Mouse (Mus musculus) gastrocnemius, adult 18-20 months (tissue): ENCODE data around the gene Mettl24. TPM values are rescaled to one million over a fixed set of nuclear protein-coding genes. Genes with fewer than 3 reads are reported as not detected.
"Not testable (repeated sequence)": the region's sequence is repeated elsewhere in the genome, so short reads cannot be mapped to it uniquely, and the experiment has no call there.

Experiments used
- DNase-seq: peaks from one replicate; pipeline ENCODE4 v3.0.0; 2021; ENCODE audit warnings: low spot score
- total RNA-seq, 2 experiments: library from RNA; stranded (reverse); gene quantifications; 2 replicates each; pipeline ENCODE4 v1.2.3; 2021

Gene Mettl24
- total RNA-seq, 2 experiments from 2014 or later: 0.14 to 0.66 TPM

DNA sequence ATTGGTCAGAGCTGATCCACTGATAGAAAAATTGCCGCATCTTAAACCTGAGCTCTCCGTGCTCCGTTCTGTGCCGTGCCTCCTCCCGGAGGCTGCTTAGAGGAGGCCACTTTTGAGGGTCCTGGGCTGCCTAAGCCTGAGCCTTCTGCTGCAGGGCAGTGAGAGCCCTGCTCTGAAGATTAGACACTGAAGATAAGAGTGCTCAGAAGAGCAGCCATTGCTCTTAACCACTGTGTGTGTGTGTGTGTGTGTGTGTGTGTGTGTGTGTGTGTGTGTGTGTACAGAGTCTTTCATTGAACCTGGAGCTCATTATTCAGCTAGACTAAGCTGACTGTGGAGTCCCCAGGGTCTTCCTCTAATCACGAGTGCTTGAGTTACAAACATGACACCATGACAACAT is 53.1 kb downstream of the Mettl24 start:
- DNase-seq: no peak

DNA sequence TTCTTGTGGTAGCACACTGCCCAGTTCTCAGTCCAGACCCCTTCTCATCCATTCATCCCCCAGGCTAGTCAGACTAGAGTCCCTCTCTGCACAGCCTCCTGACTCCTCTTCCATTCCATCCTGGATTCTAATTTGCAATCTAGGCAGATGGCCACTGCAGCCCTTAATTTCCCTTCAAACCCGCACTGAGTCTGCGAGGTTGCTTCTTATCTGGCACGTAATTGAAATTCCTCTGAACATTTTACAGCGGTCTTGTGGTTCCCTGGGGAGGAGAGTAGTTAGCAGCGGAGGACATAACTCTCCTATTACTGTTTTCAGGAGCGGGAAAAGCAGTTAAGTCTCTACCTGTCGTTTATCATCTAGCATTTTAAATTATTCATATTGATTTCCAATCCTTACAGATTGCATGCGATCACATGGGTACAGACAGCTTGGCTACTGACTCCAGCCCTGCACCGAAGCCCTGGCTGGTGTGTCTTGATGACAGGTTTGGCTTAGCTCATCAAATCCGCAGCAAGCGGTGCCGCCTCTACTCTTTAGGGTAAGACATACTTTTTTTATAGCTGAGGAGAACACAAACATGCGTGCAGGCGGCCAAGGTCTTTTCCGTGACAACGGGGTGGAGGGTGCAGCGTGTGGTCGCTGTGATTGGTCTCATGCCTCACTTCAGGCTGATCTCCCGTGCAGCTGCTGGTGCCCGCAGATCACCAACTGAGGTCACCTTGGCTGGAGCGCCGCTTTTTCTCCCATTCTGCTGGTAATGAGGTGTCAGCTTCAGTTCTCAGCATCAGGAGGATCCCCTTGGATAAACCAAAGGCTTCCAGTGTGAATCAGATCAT is 54.4 kb downstream of the Mettl24 start:
- DNase-seq: no peak

DNA sequence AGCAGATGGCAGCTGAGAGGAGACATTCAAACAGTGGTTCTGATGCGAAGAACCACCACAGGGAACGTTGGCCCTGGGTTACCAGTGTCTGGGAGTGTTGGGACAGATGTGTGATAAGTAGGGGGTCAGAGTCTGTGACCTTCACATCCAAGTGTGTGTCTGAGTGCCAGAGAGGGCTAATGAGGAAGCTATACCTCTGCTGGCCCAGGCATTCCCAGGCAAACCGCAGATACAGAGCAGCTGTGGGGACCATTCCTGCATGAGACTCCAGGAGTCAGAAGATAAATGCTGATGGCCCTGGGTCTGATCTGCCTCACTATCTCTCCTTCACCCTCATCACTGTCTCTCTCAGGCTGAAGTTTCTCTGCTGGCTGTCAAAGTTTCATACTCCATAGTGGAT is 57.6 kb downstream of the Mettl24 start:
- DNase-seq: no peak

DNA sequence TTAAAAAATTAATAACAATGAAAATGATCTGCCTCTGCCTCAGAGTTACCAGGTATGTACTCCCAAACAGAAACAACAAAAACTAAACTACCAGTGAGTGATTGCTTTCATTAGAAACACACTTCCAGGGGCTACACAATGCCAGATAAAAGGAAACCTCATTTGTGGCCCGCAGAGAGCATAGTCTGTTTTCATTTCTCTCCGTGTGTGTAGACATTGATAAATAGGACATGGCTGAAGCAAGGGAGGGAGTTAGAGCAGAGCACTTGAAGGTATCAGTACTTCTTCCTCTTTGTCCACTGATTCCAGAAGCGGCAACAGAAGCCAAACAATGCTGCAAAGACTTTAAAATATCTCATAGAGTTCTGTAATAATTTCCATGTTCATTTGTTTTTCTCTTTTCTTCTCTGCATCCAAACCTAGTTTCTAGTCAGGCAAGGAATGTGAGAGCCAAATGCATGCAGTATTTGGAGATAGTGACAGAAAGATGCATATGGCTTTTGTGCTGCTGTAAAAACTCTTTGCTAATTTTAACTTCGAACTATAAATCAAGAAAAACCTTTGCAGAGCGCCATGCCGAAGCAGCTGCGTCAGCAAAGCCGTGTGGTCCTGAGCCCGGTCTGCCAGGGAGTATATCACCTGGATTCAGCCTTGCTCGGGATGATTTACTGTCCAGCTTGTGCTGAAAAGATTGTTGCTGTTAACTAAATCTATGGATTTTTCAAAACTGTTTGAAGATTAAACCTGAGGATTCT is 67.4 kb downstream of the Mettl24 start:
- DNase-seq: no peak

DNA sequence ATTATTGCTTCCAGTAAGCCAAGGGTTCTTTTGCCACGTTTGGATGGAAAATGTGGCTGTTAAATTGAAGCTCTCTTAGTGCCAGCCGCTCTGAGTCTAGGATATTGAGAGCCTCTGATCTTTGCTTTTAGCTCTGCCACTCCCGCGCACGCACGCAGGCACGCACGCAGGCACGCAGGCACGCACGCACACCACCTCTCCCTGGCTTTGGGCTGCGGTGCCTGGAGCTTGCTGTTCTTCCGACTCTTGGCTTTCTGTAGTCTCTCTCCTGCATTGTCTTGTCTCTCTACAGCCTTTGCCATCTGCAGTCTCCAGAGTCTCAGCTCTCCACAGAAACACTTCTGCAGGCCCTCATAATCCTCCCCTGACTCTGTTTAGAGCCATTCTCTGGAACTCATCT is 68.1 kb downstream of the Mettl24 start:
- no peak for DNase-seq

DNA sequence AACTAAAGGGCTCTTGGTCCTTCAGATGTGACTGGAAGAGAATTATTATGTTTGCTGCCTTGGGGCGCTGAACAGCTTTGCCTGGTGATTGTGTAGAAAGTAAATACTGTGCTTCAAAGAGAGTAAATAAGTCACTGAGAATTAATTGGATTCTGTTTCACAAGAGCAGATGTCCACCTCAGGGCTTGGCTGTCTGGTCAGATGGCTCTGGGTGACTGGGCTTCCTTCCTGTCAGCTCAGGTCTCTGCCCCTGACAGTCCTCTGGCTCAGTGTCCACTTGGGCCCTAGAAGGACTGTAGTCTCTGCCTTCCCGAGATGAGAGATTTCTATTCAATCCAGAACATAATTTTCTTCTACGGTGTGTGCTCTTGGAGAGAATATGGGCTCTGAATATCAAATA is 70.0 kb downstream of the Mettl24 start:
- no peak for DNase-seq

DNA sequence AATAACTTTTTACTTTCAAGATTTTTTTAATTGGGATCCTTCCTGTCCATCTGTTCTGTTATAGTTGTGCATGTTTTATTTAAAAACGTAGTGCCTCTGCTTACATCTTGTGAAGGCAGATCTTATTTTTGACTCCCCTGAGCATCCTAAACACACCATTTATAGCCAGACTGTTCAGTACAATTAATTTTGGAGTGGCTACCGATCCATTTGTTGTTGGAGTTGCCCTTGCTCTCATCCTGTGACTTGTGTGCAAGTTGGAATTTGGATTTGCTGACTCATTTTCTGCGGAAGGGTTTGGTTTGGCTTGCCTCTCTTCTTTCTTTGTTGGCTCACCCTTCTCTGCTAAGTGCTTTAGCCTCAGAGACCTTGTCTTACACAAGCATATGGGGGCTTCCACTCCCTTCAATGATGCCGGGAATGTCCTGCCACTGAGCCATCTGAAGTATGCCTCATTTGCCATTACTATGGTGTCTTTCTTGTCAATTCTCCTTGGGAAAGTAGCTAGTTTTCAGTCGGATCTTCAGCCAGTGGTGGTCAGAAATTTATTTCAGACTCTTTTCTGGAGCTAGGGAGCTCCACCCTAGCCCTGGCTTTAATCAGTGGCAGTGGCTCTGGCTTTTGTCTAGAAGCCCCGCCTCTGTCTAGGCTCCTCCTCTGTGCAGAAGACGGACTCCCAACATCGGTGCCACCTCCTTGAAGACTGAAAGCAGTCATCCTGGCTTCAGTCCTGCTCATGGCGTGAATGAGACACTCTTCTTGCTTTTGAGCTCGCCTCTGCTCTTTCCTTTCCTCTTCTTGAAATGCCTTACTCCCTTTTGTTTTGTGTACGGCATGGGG is 75.3 kb downstream of the Mettl24 start:
- peak; percentile 22 for DNase-seq

DNA sequence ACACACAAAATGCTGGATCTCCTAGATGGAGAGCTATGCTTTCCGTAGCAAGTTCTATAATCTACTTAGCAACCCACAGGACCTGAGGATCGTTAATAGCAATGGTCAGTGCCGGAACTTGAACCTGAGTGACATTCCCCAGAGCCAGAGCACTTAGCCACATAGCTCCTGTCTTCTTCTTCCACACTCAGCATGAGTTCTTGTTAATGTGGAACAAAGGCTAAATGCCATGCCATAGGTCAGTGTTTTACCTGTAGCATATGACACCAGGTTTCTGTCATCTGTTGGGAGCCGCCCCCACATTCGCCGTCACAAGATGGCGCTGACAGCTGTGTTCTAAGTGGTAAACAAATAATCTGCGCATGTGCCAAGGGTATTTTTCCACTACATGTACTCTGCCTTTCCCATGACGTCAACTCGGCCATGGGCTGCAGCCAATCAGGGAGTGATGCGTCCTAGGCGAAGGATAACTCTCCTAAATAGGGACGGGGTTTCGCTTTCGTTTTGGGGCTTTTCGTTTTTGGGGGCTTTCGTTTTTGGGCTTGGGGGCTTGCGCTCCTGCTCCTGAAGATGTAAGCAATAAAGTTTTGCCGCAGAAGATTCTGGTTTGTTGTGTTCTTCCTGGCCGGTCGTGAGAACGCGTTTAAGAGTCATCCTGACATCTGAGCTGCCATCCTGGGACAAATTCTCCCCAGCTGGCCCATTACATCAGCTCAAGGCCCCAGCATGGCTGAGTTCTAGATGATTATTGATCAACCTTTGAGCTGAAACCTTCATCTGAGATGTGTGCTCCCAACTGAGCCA is 76.5 kb downstream of the Mettl24 start:
- not testable (repeated sequence) for DNase-seq

DNA sequence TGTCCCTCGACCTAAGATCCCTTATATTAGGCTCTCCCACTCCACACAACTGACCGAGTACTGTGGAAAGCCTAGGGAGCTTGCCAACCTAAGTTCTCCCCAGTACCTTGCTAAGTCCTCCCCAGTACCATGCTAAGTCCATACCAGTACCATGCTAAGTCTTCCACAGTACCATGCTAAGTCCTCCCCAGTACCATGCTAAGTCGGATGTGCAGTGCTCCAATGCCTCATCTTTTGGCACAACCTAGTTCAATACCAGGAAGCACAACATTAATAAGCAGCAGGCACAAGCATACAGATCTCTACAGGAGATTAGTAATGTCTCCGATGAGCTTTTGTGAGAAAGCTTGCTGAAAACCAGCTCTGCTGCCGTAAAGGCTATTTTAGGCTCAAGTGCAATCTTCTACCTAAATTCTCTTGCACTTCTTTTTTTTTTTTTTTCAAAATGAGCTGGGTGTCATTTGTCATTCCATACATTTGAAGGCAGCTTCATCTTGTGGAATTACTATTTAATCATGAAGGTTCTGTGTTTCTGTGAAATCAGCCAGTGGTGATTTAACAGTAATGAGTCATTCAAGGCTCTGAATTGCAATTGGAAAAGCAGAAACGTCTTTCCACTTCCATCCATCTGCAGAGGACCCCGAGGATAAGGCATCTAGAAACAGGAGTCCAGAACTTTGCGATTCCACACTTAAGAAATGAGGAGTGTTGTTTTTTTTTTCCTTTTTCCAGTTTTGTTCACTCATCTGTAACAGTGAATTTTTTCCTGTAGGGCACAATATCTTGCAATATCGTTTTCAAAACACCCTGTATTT is 77.3 kb downstream of the Mettl24 start:
- DNase-seq: no peak

DNA sequence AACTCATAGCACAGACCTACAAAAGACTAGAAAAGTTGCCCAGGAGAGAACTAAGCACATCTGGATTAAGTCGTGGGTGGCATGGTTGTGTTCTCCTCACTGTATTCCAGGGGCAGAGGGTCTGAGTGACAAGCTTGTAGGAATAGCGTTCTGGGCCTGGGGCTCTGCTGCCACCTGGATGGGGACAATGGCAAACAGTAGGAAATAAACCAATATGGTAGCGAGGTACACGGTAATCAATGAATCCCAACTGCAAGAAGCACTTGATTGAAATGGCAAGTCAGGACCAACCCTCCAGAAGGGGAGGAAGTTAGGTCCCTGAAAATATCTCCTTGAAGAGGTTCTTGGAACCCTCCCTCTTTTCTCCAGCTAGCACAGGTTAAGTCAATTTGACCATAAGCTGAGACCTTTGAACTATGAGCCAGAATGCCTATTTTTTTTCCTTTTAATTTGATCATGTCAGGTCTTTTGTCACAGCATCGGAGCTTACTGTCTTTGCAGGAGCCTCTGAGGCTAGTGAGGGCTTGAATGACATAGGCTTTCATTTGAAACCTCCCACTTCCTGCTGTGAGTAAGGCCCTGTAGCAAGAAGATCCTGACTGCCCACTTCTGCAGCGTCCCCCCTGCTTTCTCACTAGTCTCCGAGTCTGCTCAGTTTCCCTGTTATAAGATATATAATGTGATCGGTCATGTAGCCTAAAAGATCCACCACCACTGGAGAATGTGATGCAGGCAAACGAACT is 78.1 kb downstream of the Mettl24 start:
- no peak for DNase-seq

DNA sequence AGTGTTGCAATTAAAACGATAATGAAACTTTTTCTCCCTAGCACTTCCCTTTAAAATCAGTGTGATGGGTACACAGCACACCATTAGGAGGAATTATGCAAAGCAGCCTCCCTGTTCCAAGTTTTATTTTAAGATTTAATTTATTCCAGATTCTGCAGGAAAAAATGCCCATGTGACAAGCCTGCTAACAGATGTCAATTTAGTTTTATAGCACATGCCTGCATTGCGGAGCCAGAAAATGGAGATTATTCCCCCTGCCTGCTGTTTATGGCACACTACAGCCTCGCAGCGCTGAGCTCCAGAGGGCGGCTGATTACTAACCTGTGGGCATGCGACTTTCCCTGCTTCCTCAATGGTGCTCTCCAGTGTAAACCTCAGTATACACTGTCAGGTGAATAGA is 79.5 kb downstream of the Mettl24 start:
- no peak for DNase-seq

DNA sequence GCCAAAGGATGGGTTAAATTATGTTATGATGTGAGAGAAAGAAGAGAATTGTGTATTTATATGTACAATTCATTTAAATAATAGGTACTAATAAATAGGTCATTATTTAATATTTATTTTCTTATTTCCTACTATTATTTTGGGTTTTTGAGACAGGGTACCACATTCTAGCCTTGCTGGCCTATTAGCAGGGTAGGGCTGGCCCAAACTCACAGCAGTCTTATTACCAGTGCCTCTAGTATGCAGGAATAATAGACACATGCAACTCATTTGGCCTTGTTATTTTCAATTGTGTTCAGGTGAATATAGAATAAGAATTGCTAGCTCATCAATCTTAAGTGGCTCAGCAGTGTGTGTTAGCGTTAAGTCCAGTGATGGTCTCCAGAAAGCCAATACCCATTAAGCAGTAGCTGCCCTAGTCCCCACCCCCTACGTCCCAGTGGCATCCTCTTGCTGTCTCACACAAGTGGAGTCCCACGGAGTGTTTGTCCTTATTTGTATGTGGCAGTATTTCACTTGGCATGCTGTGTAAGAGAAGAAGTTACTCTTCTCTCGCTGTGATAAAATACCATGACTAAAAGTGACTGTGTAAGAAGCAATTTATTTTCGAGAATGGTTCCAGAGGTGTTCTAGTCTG is 80.1 kb downstream of the Mettl24 start:
- no peak for DNase-seq

DNA sequence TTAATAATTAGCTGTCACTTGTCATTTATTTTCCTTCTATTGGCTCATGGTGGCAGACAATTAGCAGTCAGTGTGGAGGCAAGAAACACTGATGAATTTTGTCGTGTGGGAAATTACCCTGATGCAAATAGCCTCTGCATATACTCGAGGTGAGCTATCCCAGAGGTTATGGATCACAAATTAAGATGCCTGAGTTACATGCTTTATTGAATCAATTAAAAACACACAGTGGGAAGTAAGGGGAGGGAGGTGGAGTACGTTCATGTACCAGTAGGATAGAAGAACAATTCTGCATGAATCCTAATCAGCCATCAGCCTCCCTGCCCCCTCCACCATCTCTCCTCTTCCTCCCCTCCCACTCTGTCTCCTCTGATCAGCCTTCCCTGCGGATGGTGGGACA is 89.2 kb downstream of the Mettl24 start:
- no peak for DNase-seq

DNA sequence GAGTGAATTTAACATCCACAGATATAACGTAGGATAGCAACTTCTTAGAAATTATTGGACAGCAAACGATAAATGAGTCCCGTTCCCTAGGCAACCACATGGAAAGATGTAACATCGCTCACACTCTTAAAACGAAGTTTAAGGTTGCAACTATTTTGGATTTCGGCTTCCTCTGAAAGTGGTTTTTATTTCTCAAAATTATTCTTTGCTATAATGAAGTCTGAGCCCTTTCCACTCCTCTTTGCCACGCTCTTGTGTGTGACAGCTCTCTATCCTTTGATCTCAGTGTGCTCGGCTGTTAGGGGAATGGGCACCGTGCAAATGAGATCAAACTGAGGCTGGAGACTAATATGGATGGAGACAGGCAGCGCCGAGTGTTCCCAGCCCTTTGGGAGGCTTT is 92.1 kb downstream of the Mettl24 start:
- DNase-seq: no peak

DNA sequence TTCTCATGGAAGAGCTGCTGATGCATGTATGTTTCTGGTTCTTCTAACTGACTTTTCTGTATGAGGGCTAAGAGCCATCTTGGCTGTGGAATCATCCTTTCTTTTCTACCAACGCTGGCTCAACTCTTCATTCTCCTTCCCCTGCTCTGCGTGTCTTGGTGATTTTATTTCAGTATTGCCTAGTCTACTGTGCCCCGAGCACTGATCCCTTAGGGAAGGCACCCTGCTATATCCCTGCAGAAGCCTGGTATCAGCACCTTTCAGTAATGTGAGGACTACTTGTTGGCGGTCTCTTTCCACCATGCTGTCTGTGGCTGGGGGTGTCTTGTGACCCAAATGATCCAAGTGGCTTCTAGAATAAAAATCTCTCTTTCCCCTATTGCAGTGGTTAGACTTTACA is 92.6 kb downstream of the Mettl24 start:
- DNase-seq: no peak

DNA sequence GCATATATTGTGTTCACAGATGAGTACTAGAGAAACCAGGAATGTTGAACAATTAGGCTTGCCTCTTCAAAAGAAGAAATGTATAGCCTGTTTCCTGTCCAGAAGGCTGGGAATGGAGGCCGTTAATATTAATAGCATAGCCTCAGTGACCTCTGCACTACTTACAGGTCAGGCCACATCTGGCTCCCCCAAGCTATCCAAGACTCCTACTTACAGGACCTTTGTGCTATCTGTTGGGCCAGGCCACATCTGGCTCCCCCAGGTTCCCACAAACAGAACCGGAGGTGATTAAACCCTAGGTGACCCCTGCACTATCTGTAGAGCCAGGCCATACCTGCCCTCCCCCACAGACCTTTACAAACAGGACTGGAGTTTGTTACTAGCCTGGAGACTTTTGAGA is 94.1 kb downstream of the Mettl24 start:
- no peak for DNase-seq

DNA sequence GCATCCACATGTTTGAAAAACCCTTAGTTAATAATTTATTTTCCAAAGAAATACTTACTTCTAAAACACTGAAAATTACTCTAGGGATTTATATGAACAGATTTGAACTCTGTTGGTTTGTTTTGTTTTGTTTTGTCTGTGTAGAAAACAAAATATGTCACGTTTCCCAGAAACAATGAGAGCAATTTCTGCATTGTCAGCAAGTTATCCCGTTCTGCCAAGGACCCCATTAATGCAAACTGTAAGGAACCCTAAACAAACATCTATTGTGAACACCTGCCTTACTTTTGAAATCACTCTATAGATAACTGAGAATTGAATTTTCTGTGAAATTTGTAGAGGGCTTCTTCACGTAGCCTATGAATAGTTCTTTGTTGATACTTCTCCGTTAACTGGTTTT is 95.4 kb downstream of the Mettl24 start:
- DNase-seq: no peak

DNA sequence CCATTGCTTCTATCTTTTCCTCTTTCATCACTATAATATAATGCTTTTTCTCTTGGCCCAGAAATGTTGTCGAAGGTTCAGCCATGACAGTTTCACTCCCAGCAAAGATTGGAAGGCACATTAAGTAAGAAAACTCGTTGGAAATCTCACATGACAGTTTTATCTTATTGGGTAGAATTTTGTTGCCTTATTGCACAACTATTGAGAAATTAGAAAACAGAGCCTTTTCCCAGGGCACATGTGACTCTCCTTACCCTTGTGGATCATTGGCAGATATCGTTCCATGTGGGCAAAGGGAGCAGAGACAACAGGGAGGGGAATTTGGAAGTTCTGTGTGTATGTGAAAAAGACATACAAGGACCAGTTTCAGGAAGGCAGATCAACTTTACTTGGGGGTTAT is 107.3 kb downstream of the Mettl24 start:
- DNase-seq: no peak

DNA sequence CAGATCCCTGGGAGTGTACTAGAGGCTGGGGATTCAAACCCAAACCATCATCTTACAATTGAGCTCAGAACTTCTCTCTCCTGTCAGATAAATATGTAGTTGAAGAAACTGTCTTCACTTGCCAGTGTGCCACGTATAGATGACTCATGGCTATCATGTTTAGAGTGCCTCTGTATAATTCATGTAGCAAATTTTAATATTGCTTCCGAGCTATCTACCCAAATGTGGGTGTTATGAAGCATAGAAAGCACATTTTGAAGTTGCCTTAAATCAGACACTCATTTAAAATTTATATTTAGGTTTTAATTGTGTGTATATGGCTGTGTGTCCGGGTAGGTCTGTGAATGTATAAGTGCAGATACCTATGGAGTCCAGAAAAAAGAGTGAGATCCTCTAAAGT is 109.0 kb downstream of the Mettl24 start:
- DNase-seq: no peak
